Mouse (Mus musculus) forebrain, embryonic 11.5 days (tissue): ENCODE data around the gene Acsbg2. TPM values are rescaled to one million over a fixed set of nuclear protein-coding genes. Genes with fewer than 3 reads are reported as not detected.

Experiments
- ATAC-seq: fragments of 200-750 bp; cut with Nextera tagmentation; replicated peaks from 2 replicates; pipeline ENCODE4 v1.8.0; 2017; ENCODE audit warnings: moderate TSS enrichment; ENCODE audit not compliant: low FRiP score
- DNase-seq: peaks from one replicate; pipeline ENCODE4 v3.0.0-alpha.2; 2017; ENCODE audit warnings: low spot score
- H3K27ac ChIP-seq: fragments of 300-500 bp; sonication (generic); 2 replicates; pipeline ENCODE4 v1.5.1; 2014; ENCODE audit warnings: low read depth, low read length
- H3K27me3 ChIP-seq: fragments of 300-500 bp; sonication (generic); 2 replicates; pipeline ENCODE4 v1.6.1; 2014; ENCODE audit warnings: mild to moderate bottlenecking, low read length, mixed read lengths; ENCODE audit not compliant: control insufficient read depth, insufficient read depth
- H3K36me3 ChIP-seq: fragments of 300-500 bp; sonication (generic); 2 replicates; pipeline ENCODE4 v1.6.1; 2014; ENCODE audit warnings: mild to moderate bottlenecking, low read length, moderate library complexity, mixed read lengths; ENCODE audit not compliant: control insufficient read depth, insufficient read depth
- H3K4me1 ChIP-seq: fragments of 300-500 bp; sonication (generic); replicated peaks from 2 replicates; pipeline ENCODE4 v1.6.1; 2014; ENCODE audit warnings: low read length, mixed read lengths; ENCODE audit not compliant: control insufficient read depth, insufficient read depth
- H3K4me2 ChIP-seq: fragments of 300-500 bp; sonication (generic); 2 replicates; pipeline ENCODE4 v1.6.1; 2014; ENCODE audit warnings: low read depth, mild to moderate bottlenecking, low read length, moderate library complexity, mixed read lengths; ENCODE audit not compliant: severe bottlenecking
- H3K4me3 ChIP-seq: fragments of 300-500 bp; sonication (generic); 2 replicates; pipeline ENCODE4 v1.5.1; 2014; ENCODE audit warnings: low read depth, low read length
- H3K9ac ChIP-seq: fragments of 300-500 bp; sonication (generic); 2 replicates; pipeline ENCODE4 v1.6.1; 2014; ENCODE audit warnings: low read length
- H3K9me3 ChIP-seq: fragments of 300-500 bp; sonication (generic); 2 replicates; pipeline ENCODE4 v1.6.1; 2016; ENCODE audit warnings: low read length, mixed read lengths; ENCODE audit not compliant: control insufficient read depth
- WGBS: fragments of 180-500 bp; shearing (Covaris S2); extraction: QIAGEN DNeasy Blood & Tissue Kit; methylation state at CpG from one replicate; pipeline ENCODE4 v1.1.7; 2014; 5-methylcytosine and 5-hydroxymethylcytosine counted together
- polyA plus RNA-seq: library from polyadenylated mRNA; unstranded; fragments of >200 nt; fragmentation: Nextera tagmentation; extraction: Ambion mirVana; gene quantifications from 2 replicates; pipeline ENCODE4 v1.2.1, GENCODE M21; 2014

Gene Acsbg2
- polyA plus RNA-seq, 1 experiment from 2014 or later, result not detected

- no peaks in the 10 kb centered on the region for H3K36me3 ChIP-seq
- no peak overlapping the region for H3K9ac ChIP-seq
- H3K27me3 ChIP-seq, result no peaks in the 10 kb centered on the region
- no peak for DNase-seq
- no peaks in the 10 kb centered on the region for H3K4me1 ChIP-seq
- no peaks in the 10 kb centered on the region for H3K9me3 ChIP-seq
- no peak overlapping the region for H3K27ac ChIP-seq
- WGBS, result 55% methylated on average over 17 of the region's 17 CpGs
- no peak overlapping the region for H3K4me3 ChIP-seq
- H3K4me2 ChIP-seq, result no peak overlapping the region
- no peak for ATAC-seq
These were observed 9.4 kb upstream of the Acsbg2 start for GRCm38 (mm10) chr17:56883612-56884011.

- Histone ChIP-seq H3K36me3 (no peaks in the 10 kb centered on the region), H3K9me3 (no peaks in the 10 kb centered on the region), H3K4me2 (no peak overlapping the region), H3K4me3 (no peak overlapping the region), H3K27ac (no peak overlapping the region), H3K27me3 (no peaks in the 10 kb centered on the region), H3K9ac (no peak overlapping the region), H3K4me1 (no peaks in the 10 kb centered on the region)
- no peak for ATAC-seq
- WGBS, result 91% methylated on average over 19 of the region's 19 CpGs
- no peak for DNase-seq
These were observed 3.2 kb upstream of the Acsbg2 start for GRCm38 (mm10) chr17:56877426-56877825.

GRCm38 (mm10) chr17:56876981-56877380, 2.7 kb upstream of the Acsbg2 start:
- H3K9me3 ChIP-seq, result no peaks in the 10 kb centered on the region
- ATAC-seq, result no peak
- WGBS, result 74% methylated on average over 8 of the region's 8 CpGs

GRCm38 (mm10) chr17:56876465-56876864, 2.2 kb upstream of the Acsbg2 start:
- Histone ChIP-seq H3K9ac (no peak overlapping the region), H3K4me3 (no peak overlapping the region), H3K4me1 (no peaks in the 10 kb centered on the region), H3K27ac (no peak overlapping the region), H3K9me3 (no peaks in the 10 kb centered on the region), H3K36me3 (no peaks in the 10 kb centered on the region), H3K4me2 (no peak overlapping the region), H3K27me3 (no peaks in the 10 kb centered on the region)
- 82% methylated on average over 3 of the region's 3 CpGs for WGBS
- DNase-seq, result no peak
- no peak for ATAC-seq

More at GRCm38 (mm10) chr17:56876981-56877380, 2.7 kb upstream of the Acsbg2 start:
- Histone ChIP-seq H3K9ac (no peak overlapping the region), H3K27me3 (no peaks in the 10 kb centered on the region), H3K4me2 (no peak overlapping the region), H3K27ac (no peak overlapping the region), H3K4me1 (no peaks in the 10 kb centered on the region), H3K36me3 (no peaks in the 10 kb centered on the region), H3K4me3 (no peak overlapping the region)
- no peak for DNase-seq

GRCm38 (mm10) chr17:56874936-56875651, 847 bp upstream of the Acsbg2 start, which contains the start of gene 1700061G19Rik:
1700061G19Rik (plus strand) TSS chr17:56875477.
- Histone ChIP-seq H3K4me3 (no peak within 1 kb of the TSS), H3K27ac (no peak within 1 kb of the TSS), H3K9me3 (no peaks in the 10 kb centered on the region), H3K36me3 (no peaks in the 10 kb centered on the region), H3K4me2 (no peak within 1 kb of the TSS), H3K27me3 (no peaks in the 10 kb centered on the region), H3K9ac (no peak within 1 kb of the TSS), H3K4me1 (no peaks in the 10 kb centered on the region)
- no peak for ATAC-seq
- WGBS, result 87% methylated on average over 12 of the region's 12 CpGs
- no peak for DNase-seq

GRCm38 (mm10) chr17:56872512-56872911, 1.7 kb downstream of the Acsbg2 start:
- Histone ChIP-seq H3K4me1 (no peaks in the 10 kb centered on the region), H3K4me2 (no peak overlapping the region), H3K27me3 (no peaks in the 10 kb centered on the region), H3K9ac (no peak overlapping the region), H3K4me3 (no peak overlapping the region), H3K36me3 (no peaks in the 10 kb centered on the region), H3K27ac (no peak overlapping the region), H3K9me3 (no peaks in the 10 kb centered on the region)
- WGBS, result 82% methylated on average over 7 of the region's 7 CpGs
- ATAC-seq (no peak), DNase-seq (no peak)

- Histone ChIP-seq H3K36me3 (no peaks in the 10 kb centered on the region), H3K27ac (no peak overlapping the region), H3K4me3 (no peak overlapping the region), H3K9ac (no peak overlapping the region), H3K27me3 (no peaks in the 10 kb centered on the region), H3K4me1 (no peaks in the 10 kb centered on the region), H3K9me3 (no peaks in the 10 kb centered on the region), H3K4me2 (no peak overlapping the region)
- WGBS, result 84% methylated on average over 8 of the region's 8 CpGs
- ATAC-seq (no peak), DNase-seq (no peak)
These were observed 2.5 kb downstream of the Acsbg2 start for GRCm38 (mm10) chr17:56871767-56872166.

GRCm38 (mm10) chr17:56870287-56870953, 3.8 kb downstream of the Acsbg2 start:
- no peak overlapping the region for H3K9ac ChIP-seq
- 75% methylated on average over 15 of the region's 15 CpGs for WGBS

More at GRCm38 (mm10) chr17:56870287-56870953, 3.8 kb downstream of the Acsbg2 start:
- Histone ChIP-seq H3K36me3 (no peaks in the 10 kb centered on the region), H3K9me3 (no peaks in the 10 kb centered on the region), H3K4me3 (no peak overlapping the region), H3K27ac (no peak overlapping the region), H3K4me1 (no peaks in the 10 kb centered on the region), H3K27me3 (no peaks in the 10 kb centered on the region), H3K4me2 (no peak overlapping the region)
- ATAC-seq (no peak), DNase-seq (no peak)
